Mouse (Mus musculus): ENCODE measurements around the gene Homer1.

GRCm38 (mm10) chr13:93331721-93332120, 32.3 kb downstream of the Homer1 start:
- TF ChIP-seq POLR2A (IDR thresholded peaks at IDR 0.05; ENCODE audit: insufficient read depth, low read length) = no peak
- TF ChIP-seq CTCF (IDR thresholded peaks at IDR 0.05; ENCODE audit: low read depth, low read length) = no peak
- no peak for TF ChIP-seq EP300 (IDR thresholded peaks at IDR 0.05; ENCODE audit: insufficient read depth, low read depth, low read length)

Data from ES-Bruce4 (cell line).